Comparison of ENCODE assay signal across 9 mouse cellular contexts in genomic region chr11:12540333-12540870, GRCm38 (mm10).
DNase-seq lines count a peak whose midpoint lies in the region; ATAC-seq and TF ChIP-seq lines count a peak whose summit lies in the region.
"Had no signal": no experiment of that assay in that cellular context is flagged by ENCODE, and none has a peak within 500 bp of the region (broad histone marks: within the 10 kb centered on the region; RNA-seq: fewer than 3 reads in every experiment).

No protein-coding gene starts in this region.

- WGBS in kidney, adult 2 months, result 64% methylated on average over 5 of the region's 5 CpGs

- no peaks in the 10 kb centered on the region for H3K27me3 ChIP-seq in kidney, adult 2 months (replicated peaks; ENCODE audit: control insufficient read depth, insufficient read depth, low read length)
- H3K27me3 ChIP-seq in ES-Bruce4 (ENCODE audit: control insufficient read depth, insufficient read depth, low read length, poor library complexity, severe bottlenecking), result no peaks in the 10 kb centered on the region

- TF ChIP-seq EP300 in ES-Bruce4 (IDR thresholded peaks at IDR 0.05; ENCODE audit: insufficient read depth, low read depth, low read length), result no peak

- no peak overlapping the region for H3K9ac ChIP-seq in ES-Bruce4 (ENCODE audit: low read depth, poor library complexity, severe bottlenecking)

- no peaks in the 10 kb centered on the region for H3K36me3 ChIP-seq in kidney, adult 2 months (ENCODE audit: control insufficient read depth, insufficient read depth, low read length)
- H3K36me3 ChIP-seq in ES-Bruce4 (ENCODE audit: control insufficient read depth, insufficient read depth, low read length, poor library complexity, severe bottlenecking), result no peaks in the 10 kb centered on the region

- no peaks in the 10 kb centered on the region; the same call in 1 of the 2 replicates for H3K4me1 ChIP-seq in kidney, adult 2 months (ENCODE audit: control insufficient read depth, insufficient read depth, low read length)
- no peaks in the 10 kb centered on the region for H3K4me1 ChIP-seq in ES-Bruce4 (ENCODE audit: control insufficient read depth, insufficient read depth, low read length)

- H3K9me3 ChIP-seq in ES-Bruce4 (replicated peaks; ENCODE audit: control insufficient read depth, insufficient read depth, low read length, poor library complexity, severe bottlenecking), result no peaks in the 10 kb centered on the region

- peak; percentile 44 for TF ChIP-seq CTCF in kidney, adult 2 months (conservative IDR thresholded peaks at IDR 0.05; ENCODE audit: insufficient read depth, insufficient read length, low read depth, low read length)
- peak; percentile 7 for TF ChIP-seq CTCF in ES-Bruce4 (IDR thresholded peaks at IDR 0.05; ENCODE audit: low read depth, low read length)
- peak; percentile 47; the same call in 1 of the 2 replicates for TF ChIP-seq CTCF in brain, embryonic 14.5 days (IDR thresholded peaks at IDR 0.05; ENCODE audit: borderline replicate concordance, extremely low read depth, insufficient read depth, insufficient read length)

- no peak overlapping the region for H3K4me3 ChIP-seq in kidney, adult 2 months (ENCODE audit: insufficient read depth, low read depth, low read length)
- no peak overlapping the region for H3K4me3 ChIP-seq in ES-Bruce4 (ENCODE audit: low read depth, low read length)
- H3K4me3 ChIP-seq: erythroblast, embryonic 14.5 days had no signal

- no peak for ATAC-seq in monocyte, adult 5-6 weeks (replicated peaks; ENCODE audit: insufficient number of reproducible peaks, low FRiP score, low TSS enrichment, poor library complexity, severe bottlenecking)

- H3K27ac ChIP-seq in kidney, adult 2 months (ENCODE audit: insufficient read depth, low read depth, low read length), result no peak overlapping the region
- no peak overlapping the region for H3K27ac ChIP-seq in ES-Bruce4 (ENCODE audit: insufficient read depth, low read length)

- DNase-seq in kidney, adult 2 months, result peak; percentile 5
- DNase-seq in kidney, adult 11 months, result no peak
- DNase-seq in brain, embryonic 14.5 days (ENCODE audit: low read depth), result peak; percentile 60
- peak; percentile 31 for DNase-seq in left cerebral cortex, postnatal 4 days
- no peak for DNase-seq in thymus, postnatal 10 days (ENCODE audit: low spot score in 2 of 2)
- DNase-seq: adrenal gland, adult 8-10 months had no signal

- no peak for TF ChIP-seq POLR2A in kidney, adult 2 months (IDR thresholded peaks at IDR 0.05; ENCODE audit: low read depth, low read length)
- no peak for TF ChIP-seq POLR2A in ES-Bruce4 (IDR thresholded peaks at IDR 0.05; ENCODE audit: insufficient read depth, low read length)
- no peak for TF ChIP-seq POLR2A in brain, embryonic 14.5 days (IDR thresholded peaks at IDR 0.05; ENCODE audit: borderline replicate concordance, extremely low read depth, insufficient read depth, insufficient read length, poor library complexity, severe bottlenecking)

- intact Hi-C loops in left cerebral cortex, postnatal 4 days (cut with DNase I), result no loop called here

Comparison
In these comparisons a context has a peak if more than half of its experiments do, and no peak if none do; other contexts are left out.
1. DNase-seq: peak in kidney, adult 2 months (single experiment), brain, embryonic 14.5 days (single experiment) and left cerebral cortex, postnatal 4 days (single experiment); none in kidney, adult 11 months (single experiment) and thymus, postnatal 10 days (0 of 2).
2. Peak in every context shown above with its lines, with median percentiles within 50 percentile points of each other: CTCF ChIP-seq.